Mouse (Mus musculus): Measurements from ENCODE around the gene Tmem95.

DNA sequence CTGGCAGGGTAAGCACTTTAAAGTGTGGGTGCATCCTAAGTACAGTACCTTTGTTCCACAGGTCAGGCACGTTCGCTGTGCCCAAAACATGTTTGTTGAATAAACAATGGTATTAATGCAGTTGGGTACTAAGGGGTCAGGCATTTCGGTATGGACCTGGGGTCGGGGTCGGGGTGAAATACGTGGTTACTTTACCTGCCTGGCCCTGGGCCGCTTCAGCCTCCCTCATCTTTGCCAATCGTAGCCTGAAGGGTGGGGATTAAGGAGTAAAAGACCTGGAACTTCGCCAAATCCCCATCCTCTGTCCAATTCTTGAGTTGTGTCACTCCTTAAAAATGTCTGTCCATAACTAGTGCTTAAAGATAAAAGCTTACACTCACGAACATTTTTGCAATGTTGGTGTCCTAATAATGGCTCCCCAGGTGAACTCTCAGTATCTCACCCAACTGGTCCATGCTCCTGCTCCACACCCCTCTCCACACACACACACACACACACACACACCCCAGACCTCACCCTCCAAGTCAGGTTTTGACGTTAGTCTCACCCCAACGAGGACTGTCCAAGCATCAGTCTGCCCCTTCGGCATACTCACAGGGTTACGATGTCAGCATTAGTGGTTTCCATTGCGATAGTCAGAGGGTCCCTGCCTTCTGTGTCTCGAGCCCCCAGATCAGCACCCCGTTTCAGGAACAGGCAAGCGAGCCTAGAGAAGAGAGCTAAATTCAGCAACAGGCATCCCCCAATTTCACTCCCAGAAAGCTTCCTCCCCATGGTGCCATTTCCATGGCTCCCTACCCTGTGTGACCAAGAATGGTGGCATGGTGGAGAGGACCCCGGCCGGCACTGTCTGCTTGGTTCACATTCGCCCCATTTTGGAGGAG is 4.2 kb upstream of the Tmem95 start:
- TF ChIP-seq POLR2A (IDR thresholded peaks at IDR 0.05; ENCODE audit: low read depth, low read length) (no peak), CTCF (IDR thresholded peaks at IDR 0.05; ENCODE audit: borderline replicate concordance, insufficient read depth, low read length) (no peak)

All from embryonic fibroblast, embryonic 13.5 days (primary cell).